Mouse (Mus musculus) heart, embryonic 12.5 days (tissue): Measurements from ENCODE around the gene Islr2. TPM values are rescaled to one million over a fixed set of nuclear protein-coding genes. Genes with fewer than 3 reads are reported as not detected.
A peak's percentile ranks its signal among the peaks of the same experiment; 100 is the strongest.

Experiments
- ATAC-seq: fragments of 200-750 bp; cut with Nextera tagmentation; 2 replicates; pipeline ENCODE4 v1.8.0; 2017; ENCODE audit warnings: moderate TSS enrichment, moderate library complexity; ENCODE audit not compliant: insufficient number of reproducible peaks, low FRiP score
- H3K27ac ChIP-seq: fragments of 300-500 bp; sonication (generic); 2 replicates; pipeline ENCODE4 v1.5.1; 2016; ENCODE audit warnings: mild to moderate bottlenecking, moderate library complexity; ENCODE audit not compliant: poor library complexity, severe bottlenecking
- H3K27me3 ChIP-seq: fragments of 300-500 bp; sonication (generic); replicated peaks from 2 replicates; pipeline ENCODE4 v1.6.1; 2016; ENCODE audit warnings: mild to moderate bottlenecking, moderate library complexity
- H3K36me3 ChIP-seq: fragments of 300-500 bp; sonication (generic); 2 replicates; pipeline ENCODE4 v1.6.1; 2016; ENCODE audit warnings: mild to moderate bottlenecking, moderate library complexity
- H3K4me1 ChIP-seq: fragments of 300-500 bp; sonication (generic); replicated peaks from 2 replicates; pipeline ENCODE4 v1.6.1; 2016; ENCODE audit warnings: mild to moderate bottlenecking
- H3K4me2 ChIP-seq: fragments of 300-500 bp; sonication (generic); 2 replicates; pipeline ENCODE4 v1.6.1; 2016; ENCODE audit warnings: mild to moderate bottlenecking, moderate library complexity
- H3K4me3 ChIP-seq: fragments of 300-500 bp; sonication (generic); 2 replicates; pipeline ENCODE4 v1.5.1; 2016; ENCODE audit warnings: mild to moderate bottlenecking
- H3K9ac ChIP-seq: fragments of 300-500 bp; sonication (generic); 2 replicates; pipeline ENCODE4 v1.6.1; 2016; ENCODE audit warnings: mild to moderate bottlenecking, moderate library complexity
- H3K9me3 ChIP-seq: fragments of 300-500 bp; sonication (generic); replicated peaks from 2 replicates; pipeline ENCODE4 v1.6.1; 2016; ENCODE audit warnings: mild to moderate bottlenecking, moderate library complexity
- WGBS: fragments of 180-500 bp; shearing (Covaris S2); methylation state at CpG from one replicate; pipeline ENCODE4 v1.1.7; 2016; 5-methylcytosine and 5-hydroxymethylcytosine counted together
- polyA plus RNA-seq: library from polyadenylated mRNA; unstranded; fragments of >200 nt; fragmentation: Nextera tagmentation; extraction: Ambion mirVana; gene quantifications from 2 replicates; pipeline ENCODE4 v1.2.1, GENCODE M21; 2016

Gene Islr2
- polyA plus RNA-seq, 1 experiment from 2014 or later = 0.05 TPM

DNA sequence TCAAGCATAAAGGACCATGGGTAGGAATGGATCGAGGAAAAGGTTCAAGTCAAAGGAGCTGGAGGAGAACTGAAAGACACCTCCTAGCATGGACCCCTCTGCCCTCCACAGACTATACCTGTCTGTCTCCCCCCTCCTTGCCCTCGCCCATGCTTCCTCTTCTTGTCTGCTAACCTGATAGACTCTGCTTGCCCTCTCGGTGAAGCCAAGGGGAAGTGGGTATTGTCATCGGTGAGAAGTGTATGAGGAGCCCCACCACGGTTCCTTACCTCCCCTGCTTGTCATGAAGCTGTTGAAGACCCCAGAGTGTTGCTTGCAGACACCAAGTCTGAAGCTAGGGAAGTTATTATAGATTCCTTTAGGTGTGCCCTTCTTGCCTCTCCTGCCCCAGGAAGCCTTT lies 43.8 kb downstream of the Islr2 start:
- Histone ChIP-seq H3K9me3 (no peaks in the 10 kb centered on the region), H3K9ac (no peak overlapping the region), H3K4me1 (peaks cover 50% of the 10 kb centered on the region), H3K27me3 (peaks cover 11% of the 10 kb centered on the region; the same call in 1 of the 2 replicates), H3K4me3 (no peak overlapping the region), H3K36me3 (no peaks in the 10 kb centered on the region), H3K27ac (peak overlapping the region; percentile 3), H3K4me2 (no peak overlapping the region)
- no peak for ATAC-seq
- 57% methylated on average over 5 of the region's 5 CpGs for whole genome bisulfite sequencing

DNA sequence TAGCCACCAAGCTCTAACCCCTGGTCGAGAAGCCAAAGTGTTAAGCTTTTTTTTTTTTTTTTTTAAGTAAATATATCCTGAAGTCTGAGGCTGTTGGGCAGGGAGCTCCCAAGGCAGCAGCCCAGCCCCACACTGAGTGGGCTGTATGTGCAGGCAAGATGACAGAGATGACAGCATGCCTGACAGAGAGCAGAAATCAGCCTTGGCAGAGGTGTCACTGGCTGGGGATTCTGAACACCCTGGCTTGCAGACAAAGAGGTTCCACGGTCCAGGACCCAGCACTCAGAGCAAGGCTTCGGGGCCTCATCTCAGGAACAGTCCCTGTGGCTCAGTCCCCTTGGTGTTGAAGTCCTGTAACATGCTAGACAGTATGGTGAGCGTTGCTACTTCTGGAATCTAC lies 44.3 kb downstream of the Islr2 start:
- Histone ChIP-seq H3K9me3 (no peaks in the 10 kb centered on the region), H3K27me3 (peaks cover 11% of the 10 kb centered on the region; the same call in 1 of the 2 replicates), H3K4me3 (no peak overlapping the region), H3K4me1 (peaks cover 55% of the 10 kb centered on the region), H3K9ac (no peak overlapping the region), H3K27ac (peak overlapping the region; percentile 3), H3K4me2 (no peak overlapping the region), H3K36me3 (no peaks in the 10 kb centered on the region)
- peak; percentile 12; the same call in 1 of the 2 replicates for ATAC-seq
- WGBS = 22% methylated on average over 4 of the region's 4 CpGs

DNA sequence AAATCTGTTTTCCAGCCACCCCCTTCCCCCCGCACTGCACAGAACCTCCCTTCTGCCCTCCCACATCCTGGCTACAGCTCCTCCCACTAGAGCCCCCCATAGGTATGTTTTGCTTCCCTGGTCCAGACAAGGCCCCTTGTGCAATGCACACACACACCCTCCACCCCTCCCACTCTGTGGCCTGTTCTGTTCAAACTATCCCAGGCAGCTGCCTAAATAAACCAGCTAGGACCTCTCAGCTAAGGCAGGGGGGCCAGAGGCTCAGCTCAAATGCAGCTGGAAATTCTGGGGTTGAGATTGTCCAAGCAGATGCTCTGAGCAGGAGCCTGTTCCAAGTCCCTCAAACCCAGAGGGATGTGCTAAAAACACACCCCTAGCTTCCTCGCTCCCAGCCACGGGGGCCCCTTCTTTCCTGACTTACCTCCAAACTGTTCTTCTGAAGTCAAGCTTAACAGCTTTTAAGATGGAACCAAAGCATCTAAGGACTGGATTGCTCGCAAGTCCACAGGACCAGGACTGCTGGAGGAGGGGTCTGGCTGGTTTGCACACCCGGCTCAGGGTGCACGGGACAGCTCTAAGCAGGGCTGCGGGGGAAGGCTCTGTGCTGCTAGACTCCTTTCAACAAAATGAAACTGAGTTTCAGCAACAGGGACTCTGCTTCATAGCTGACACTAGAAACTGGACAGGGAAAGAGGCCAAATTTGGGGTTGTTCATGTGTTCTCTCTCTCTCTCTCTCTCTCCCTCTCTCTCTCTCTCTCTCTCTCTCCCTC lies 45.4 kb downstream of the Islr2 start:
- WGBS = 39% methylated on average over 7 of the region's 7 CpGs
- Histone ChIP-seq H3K27ac (peak overlapping the region; percentile 76), H3K4me3 (no peak overlapping the region), H3K4me2 (peak overlapping the region; percentile 39), H3K9me3 (no peaks in the 10 kb centered on the region), H3K27me3 (peaks cover 13% of the 10 kb centered on the region; the same call in 1 of the 2 replicates), H3K36me3 (no peaks in the 10 kb centered on the region), H3K4me1 (peaks cover 58% of the 10 kb centered on the region), H3K9ac (no peak overlapping the region)
- ATAC-seq = 0 out of 2 replicates have a peak, but pooled peaks have one; percentile 27

DNA sequence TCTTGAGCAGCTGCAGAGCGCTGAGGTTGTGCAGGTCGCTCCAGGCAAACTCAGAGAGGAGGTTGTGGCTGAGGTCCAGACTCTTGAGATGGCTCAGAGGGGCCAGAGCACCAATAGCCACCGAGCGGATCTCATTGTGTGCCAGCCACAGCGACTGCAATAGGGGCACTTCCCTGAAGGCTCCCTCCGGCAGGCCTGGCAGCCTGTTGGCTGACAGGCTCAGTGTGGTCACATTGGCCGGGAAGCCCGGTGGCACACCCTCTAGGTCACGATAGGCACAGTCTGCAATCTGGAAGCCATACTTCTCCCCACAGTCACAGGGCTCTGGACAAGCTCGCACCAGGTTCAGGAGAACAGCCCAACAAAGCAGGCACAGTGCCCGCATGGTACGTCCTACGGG lies 46.3 kb downstream of the Islr2 start:
- Histone ChIP-seq H3K4me2 (peak overlapping the region; percentile 39), H3K36me3 (no peaks in the 10 kb centered on the region), H3K9me3 (no peaks in the 10 kb centered on the region), H3K27me3 (peaks cover 10% of the 10 kb centered on the region; the same call in 1 of the 2 replicates), H3K4me1 (peaks cover 62% of the 10 kb centered on the region), H3K4me3 (no peak overlapping the region; the same call in 1 of the 2 replicates), H3K9ac (peak overlapping the region; percentile 46), H3K27ac (peak overlapping the region; percentile 76)
- 75% methylated on average over 13 of the region's 13 CpGs for WGBS
- no peak for ATAC-seq

DNA sequence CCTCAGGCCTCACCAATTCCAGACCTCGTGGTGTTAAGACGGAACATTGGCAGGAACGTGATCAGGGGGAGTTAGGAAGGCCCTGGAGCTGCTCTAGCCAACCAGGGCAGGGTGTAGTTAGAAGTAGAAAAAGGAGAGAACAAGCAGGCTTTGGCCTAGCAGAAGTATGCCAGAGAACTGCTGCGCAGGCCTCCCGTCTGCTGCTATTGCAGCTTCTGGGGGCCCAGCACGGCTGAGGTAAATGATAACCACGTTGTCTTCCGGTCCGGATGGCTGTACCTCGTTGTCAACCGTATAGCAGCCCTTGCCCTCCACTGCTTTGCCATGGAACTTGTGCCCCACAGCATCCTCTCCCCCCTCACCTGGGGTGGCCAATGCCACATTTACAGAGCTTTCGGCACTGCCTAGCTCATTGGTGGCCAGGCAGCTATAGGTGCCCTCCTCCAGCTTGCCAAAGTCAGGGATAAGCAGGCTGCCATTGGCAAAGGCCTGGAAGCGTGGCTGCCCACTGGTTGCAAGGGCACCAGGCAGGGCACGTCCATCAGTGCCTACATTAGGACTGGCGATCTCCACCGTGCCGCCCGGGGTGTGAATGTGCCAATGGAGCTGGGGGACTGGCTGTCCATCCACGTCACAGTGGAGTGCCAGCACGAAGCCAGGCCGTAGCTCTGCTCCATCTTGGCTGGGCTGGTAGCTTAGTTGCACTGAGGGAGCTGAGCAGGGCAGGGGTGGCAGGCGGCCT lies 47.1 kb downstream of the Islr2 start:
- H3K27me3 ChIP-seq = 0 out of 2 replicates have a peak, but pooled peaks cover 13% of the 10 kb centered on the region
- H3K27ac ChIP-seq = no peak overlapping the region
- H3K36me3 ChIP-seq = no peaks in the 10 kb centered on the region
- H3K4me3 ChIP-seq = no peak overlapping the region
- WGBS = 87% methylated on average over 22 of the region's 22 CpGs
- peaks cover 61% of the 10 kb centered on the region for H3K4me1 ChIP-seq
- H3K9ac ChIP-seq = no peak overlapping the region
- H3K9me3 ChIP-seq = no peaks in the 10 kb centered on the region
- H3K4me2 ChIP-seq = no peak overlapping the region
- ATAC-seq = no peak

DNA sequence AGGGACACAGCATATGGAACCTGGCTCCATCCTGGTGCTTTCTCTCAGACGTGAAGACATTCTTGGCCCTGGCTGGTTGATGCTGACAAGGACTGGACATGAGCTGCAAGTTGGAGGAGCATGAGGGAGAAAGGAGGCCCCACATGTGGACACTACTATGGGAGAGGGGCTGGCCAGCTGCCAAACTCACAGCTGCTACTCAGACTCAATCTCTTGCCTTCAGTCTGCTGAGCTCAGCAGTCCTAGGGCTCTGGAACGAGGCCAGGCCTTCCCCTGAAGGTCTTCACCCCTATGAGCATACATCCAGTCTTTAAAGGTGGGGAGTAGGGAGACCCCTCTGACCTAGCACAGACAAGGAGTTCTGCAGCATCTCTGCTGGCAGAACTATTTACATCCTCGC lies 48.8 kb downstream of the Islr2 start:
- H3K4me1 ChIP-seq = peaks cover 56% of the 10 kb centered on the region
- H3K27me3 ChIP-seq = peaks cover 23% of the 10 kb centered on the region
- ATAC-seq = 0 out of 2 replicates have a peak, but pooled peaks have one; percentile 24
- no peak overlapping the region; the same call in 1 of the 2 replicates for H3K4me2 ChIP-seq
- 34% methylated on average over 3 of the region's 3 CpGs for WGBS
- H3K4me3 ChIP-seq = no peak overlapping the region
- H3K36me3 ChIP-seq = no peaks in the 10 kb centered on the region
- H3K27ac ChIP-seq = no peak overlapping the region
- no peak overlapping the region for H3K9ac ChIP-seq
- H3K9me3 ChIP-seq = no peaks in the 10 kb centered on the region

DNA sequence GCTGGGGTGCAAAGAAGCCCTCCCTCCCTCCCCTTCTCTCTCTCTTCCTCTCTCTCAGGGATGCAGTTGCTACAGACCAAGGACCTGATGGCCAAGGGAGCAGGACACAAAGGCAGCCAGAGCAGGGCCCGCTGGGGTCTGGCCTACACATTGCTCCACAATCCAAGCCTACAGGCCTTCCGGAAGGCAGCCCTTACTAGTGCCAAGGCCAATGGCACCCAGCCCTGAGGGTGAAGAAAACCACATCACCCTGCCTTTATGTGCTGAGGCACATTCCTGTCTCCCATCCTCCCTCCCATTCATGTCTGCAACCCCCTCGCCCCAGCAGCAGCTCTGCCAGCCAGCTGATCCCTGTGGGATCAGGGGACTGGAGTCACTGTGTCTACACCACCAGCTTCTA lies 51.0 kb downstream of the Islr2 start:
- Histone ChIP-seq H3K4me3 (no peak overlapping the region), H3K27me3 (peaks cover 38% of the 10 kb centered on the region), H3K27ac (no peak overlapping the region), H3K9ac (no peak overlapping the region), H3K4me2 (no peak overlapping the region), H3K36me3 (no peaks in the 10 kb centered on the region), H3K4me1 (peaks cover 33% of the 10 kb centered on the region), H3K9me3 (no peaks in the 10 kb centered on the region)
- no peak for ATAC-seq
- 59% methylated on average over 3 of the region's 3 CpGs for WGBS

DNA sequence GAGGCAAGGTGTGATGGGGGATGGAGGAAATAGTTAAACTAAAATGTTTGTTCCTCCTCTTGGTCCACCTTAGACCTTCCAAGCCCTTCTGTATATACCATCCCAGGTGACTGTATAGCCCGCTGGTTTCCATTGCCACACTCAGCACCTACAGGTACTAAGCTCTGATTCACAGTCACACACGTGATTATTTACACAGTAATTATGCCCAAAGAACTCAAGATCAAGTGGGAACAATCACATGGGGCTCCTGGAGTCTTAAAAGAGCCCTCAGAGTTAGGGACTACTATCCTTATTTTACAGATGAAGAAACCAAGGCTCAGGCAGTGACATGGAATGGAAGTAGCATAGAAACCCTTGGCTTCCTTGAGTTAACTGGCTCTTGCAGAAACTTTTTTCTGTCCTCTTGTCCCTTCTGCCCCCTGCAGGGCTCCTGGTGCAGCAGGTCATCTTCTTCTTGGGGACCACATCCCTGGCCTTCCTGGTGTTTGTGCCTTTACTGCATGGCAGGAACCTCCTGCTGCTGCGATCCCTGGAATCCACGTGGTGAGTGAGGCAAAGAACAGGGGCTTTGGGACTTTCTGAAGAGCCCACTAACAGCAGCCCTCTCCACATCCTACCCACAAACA lies 53.3 kb downstream of the Islr2 start:
- H3K27me3 ChIP-seq = peaks cover 43% of the 10 kb centered on the region
- H3K9me3 ChIP-seq = no peaks in the 10 kb centered on the region
- H3K4me2 ChIP-seq = no peak overlapping the region
- H3K4me1 ChIP-seq = peaks cover 22% of the 10 kb centered on the region
- 62% methylated on average over 4 of the region's 4 CpGs for WGBS
- no peaks in the 10 kb centered on the region for H3K36me3 ChIP-seq
- no peak for ATAC-seq
- no peak overlapping the region for H3K4me3 ChIP-seq
- H3K27ac ChIP-seq = no peak overlapping the region
- no peak overlapping the region for H3K9ac ChIP-seq

DNA sequence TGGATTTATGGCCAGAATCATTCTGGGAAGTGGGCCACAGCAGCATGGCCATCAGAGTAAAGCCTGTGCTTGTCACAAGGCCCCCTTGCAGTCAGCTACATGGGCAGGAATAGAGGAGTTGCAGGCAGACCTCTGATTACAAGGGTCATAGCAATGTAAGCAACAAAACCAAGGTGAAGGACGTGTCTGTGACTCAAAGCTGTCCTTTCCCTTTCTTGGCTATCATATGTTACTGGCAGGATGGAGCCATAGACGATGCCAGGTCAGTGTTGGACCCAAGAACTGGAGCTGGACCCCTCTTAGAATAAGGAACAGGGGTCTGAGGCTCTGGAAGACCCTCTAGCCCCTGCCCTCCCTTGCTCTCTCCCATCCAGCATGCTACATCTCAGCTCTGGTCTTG lies 55.3 kb downstream of the Islr2 start:
- peaks cover 9% of the 10 kb centered on the region for H3K4me1 ChIP-seq
- H3K9me3 ChIP-seq = no peaks in the 10 kb centered on the region
- WGBS = 55% methylated on average over 2 of the region's 2 CpGs
- peaks cover 39% of the 10 kb centered on the region for H3K27me3 ChIP-seq
- no peak overlapping the region for H3K4me3 ChIP-seq
- H3K36me3 ChIP-seq = no peaks in the 10 kb centered on the region
- no peak for ATAC-seq
- no peak overlapping the region for H3K27ac ChIP-seq
- no peak overlapping the region for H3K4me2 ChIP-seq
- no peak overlapping the region for H3K9ac ChIP-seq
